Mouse (Mus musculus): ENCODE measurements around the gene Susd3. TPM values are rescaled to one million over a fixed set of nuclear protein-coding genes. Genes with fewer than 3 reads are reported as not detected.

Susd3 gene
- polyA plus RNA-seq, 1 experiment from 2014 or later: 0.84 TPM

- no peak for ATAC-seq (ENCODE audit: low FRiP score)
Observed at GRCm38 (mm10) chr13:49218651-49219050, 29.9 kb downstream of the Susd3 start.

GRCm38 (mm10) chr13:49216808-49217561 lies 31.5 kb downstream of the Susd3 start:
- no peaks in the 10 kb centered on the region for H3K9me3 ChIP-seq
- no peaks in the 10 kb centered on the region for H3K36me3 ChIP-seq (replicated peaks)
- peak overlapping the region; percentile 93; the same call in 1 of the 2 replicates for H3K4me2 ChIP-seq
- H3K27me3 ChIP-seq: peaks cover 39% of the 10 kb centered on the region
- H3K4me3 ChIP-seq (replicated peaks): no peak overlapping the region
- no peak for ATAC-seq (ENCODE audit: low FRiP score)
- 49% methylated on average over 9 of the region's 9 CpGs for WGBS
- no peak overlapping the region for H3K27ac ChIP-seq
- peaks cover 41% of the 10 kb centered on the region for H3K4me1 ChIP-seq
- H3K9ac ChIP-seq: no peak overlapping the region

More at GRCm38 (mm10) chr13:49218651-49219050, 29.9 kb downstream of the Susd3 start:
- no peaks in the 10 kb centered on the region for H3K9me3 ChIP-seq
- no peak overlapping the region for H3K9ac ChIP-seq
- peaks cover 30% of the 10 kb centered on the region for H3K27me3 ChIP-seq
- peaks cover 31% of the 10 kb centered on the region for H3K4me1 ChIP-seq
- H3K4me2 ChIP-seq: no peak overlapping the region
- H3K36me3 ChIP-seq (replicated peaks): no peaks in the 10 kb centered on the region
- H3K27ac ChIP-seq: no peak overlapping the region
- H3K4me3 ChIP-seq (replicated peaks): no peak overlapping the region
- WGBS: 17% methylated on average over 3 of the region's 3 CpGs

- peaks cover 49% of the 10 kb centered on the region for H3K4me1 ChIP-seq
- H3K36me3 ChIP-seq (replicated peaks): no peaks in the 10 kb centered on the region
- peaks cover 39% of the 10 kb centered on the region for H3K27me3 ChIP-seq
- H3K9ac ChIP-seq: 0 out of 2 replicates have a peak overlapping the region, but pooled peaks have one; percentile 74
- no peak; the same call in 1 of the 2 replicates for ATAC-seq (ENCODE audit: low FRiP score)
- H3K4me3 ChIP-seq (replicated peaks): peak overlapping the region; percentile 73
- H3K9me3 ChIP-seq: no peaks in the 10 kb centered on the region
- H3K27ac ChIP-seq: no peak overlapping the region
- 2% methylated on average over 17 of the region's 17 CpGs for WGBS
- peak overlapping the region; percentile 93 for H3K4me2 ChIP-seq
Observed at GRCm38 (mm10) chr13:49216220-49216552, 32.3 kb downstream of the Susd3 start.

- WGBS: under 1% methylated on average over 59 of the region's 78 CpGs
- peak within 1 kb of the TSS; percentile 93 for H3K4me2 ChIP-seq
- peak; percentile 90 for ATAC-seq (ENCODE audit: low FRiP score)
- peaks cover 51% of the 10 kb centered on the region for H3K4me1 ChIP-seq
- H3K27ac ChIP-seq: no peak within 1 kb of the TSS
- H3K4me3 ChIP-seq (replicated peaks): peak within 1 kb of the TSS; percentile 73
- peak within 1 kb of the TSS; percentile 74 for H3K9ac ChIP-seq
- H3K9me3 ChIP-seq: no peaks in the 10 kb centered on the region
- no peaks in the 10 kb centered on the region for H3K36me3 ChIP-seq (replicated peaks)
- peaks cover 39% of the 10 kb centered on the region for H3K27me3 ChIP-seq
Observed at GRCm38 (mm10) chr13:49215504-49216219, 32.8 kb downstream of the Susd3 start, which contains the start of gene Card19. Card19 (minus strand) TSS chr13:49216037.

- no peaks in the 10 kb centered on the region for H3K9me3 ChIP-seq
- peak overlapping the region; percentile 74 for H3K9ac ChIP-seq
- WGBS: 13% methylated on average over 5 of the region's 5 CpGs
- peaks cover 51% of the 10 kb centered on the region for H3K4me1 ChIP-seq
- no peak for ATAC-seq (ENCODE audit: low FRiP score)
- no peaks in the 10 kb centered on the region for H3K36me3 ChIP-seq (replicated peaks)
- peaks cover 39% of the 10 kb centered on the region for H3K27me3 ChIP-seq
- H3K4me2 ChIP-seq: peak overlapping the region; percentile 93
- H3K27ac ChIP-seq: no peak overlapping the region
- H3K4me3 ChIP-seq (replicated peaks): peak overlapping the region; percentile 73
Observed at GRCm38 (mm10) chr13:49215128-49215503, 33.4 kb downstream of the Susd3 start.

- Histone ChIP-seq H3K4me3 (replicated peaks) (no peak overlapping the region), H3K4me2 (no peak overlapping the region; the same call in 1 of the 2 replicates), H3K27me3 (peaks cover 39% of the 10 kb centered on the region), H3K27ac (no peak overlapping the region), H3K36me3 (replicated peaks) (no peaks in the 10 kb centered on the region), H3K4me1 (peaks cover 51% of the 10 kb centered on the region), H3K9me3 (no peaks in the 10 kb centered on the region), H3K9ac (no peak overlapping the region)
- no peak for ATAC-seq (ENCODE audit: low FRiP score)
- WGBS: 77% methylated on average over 3 of the region's 3 CpGs
Observed at GRCm38 (mm10) chr13:49214454-49214853, 34.1 kb downstream of the Susd3 start.

- Histone ChIP-seq H3K9me3 (no peaks in the 10 kb centered on the region), H3K27ac (no peak overlapping the region), H3K4me2 (no peak overlapping the region), H3K4me1 (peaks cover 49% of the 10 kb centered on the region), H3K4me3 (replicated peaks) (no peak overlapping the region), H3K9ac (peak overlapping the region; percentile 5; the same call in 1 of the 2 replicates), H3K27me3 (peaks cover 39% of the 10 kb centered on the region), H3K36me3 (replicated peaks) (no peaks in the 10 kb centered on the region)
- WGBS: 72% methylated on average over 4 of the region's 4 CpGs
- ATAC-seq (ENCODE audit: low FRiP score): no peak
Observed at GRCm38 (mm10) chr13:49213531-49213932, 35.0 kb downstream of the Susd3 start.

GRCm38 (mm10) chr13:49212711-49213500 lies 35.6 kb downstream of the Susd3 start:
- Histone ChIP-seq H3K4me3 (replicated peaks) (no peak overlapping the region), H3K9ac (no peak overlapping the region), H3K27ac (no peak overlapping the region), H3K36me3 (replicated peaks) (no peaks in the 10 kb centered on the region), H3K4me2 (no peak overlapping the region), H3K9me3 (no peaks in the 10 kb centered on the region), H3K4me1 (peaks cover 49% of the 10 kb centered on the region), H3K27me3 (peaks cover 39% of the 10 kb centered on the region)
- ATAC-seq (ENCODE audit: low FRiP score): no peak
- WGBS: 91% methylated on average over 4 of the region's 4 CpGs

GRCm38 (mm10) chr13:49209306-49209705 lies 39.2 kb downstream of the Susd3 start:
- H3K4me1 ChIP-seq: peaks cover 32% of the 10 kb centered on the region
- no peak for ATAC-seq (ENCODE audit: low FRiP score)
- H3K4me3 ChIP-seq (replicated peaks): no peak overlapping the region
- H3K36me3 ChIP-seq (replicated peaks): no peaks in the 10 kb centered on the region
- H3K9me3 ChIP-seq: no peaks in the 10 kb centered on the region
- H3K27me3 ChIP-seq: peaks cover 13% of the 10 kb centered on the region
- H3K9ac ChIP-seq: no peak overlapping the region
- WGBS: 73% methylated on average over 7 of the region's 7 CpGs
- H3K27ac ChIP-seq: no peak overlapping the region
- no peak overlapping the region for H3K4me2 ChIP-seq

GRCm38 (mm10) chr13:49206341-49206740 lies 42.2 kb downstream of the Susd3 start:
- Histone ChIP-seq H3K9ac (no peak overlapping the region), H3K9me3 (no peaks in the 10 kb centered on the region), H3K4me3 (replicated peaks) (no peak overlapping the region), H3K27ac (no peak overlapping the region), H3K36me3 (replicated peaks) (no peaks in the 10 kb centered on the region), H3K27me3 (no peaks in the 10 kb centered on the region; the same call in 1 of the 2 replicates), H3K4me1 (peaks cover 12% of the 10 kb centered on the region), H3K4me2 (no peak overlapping the region)
- ATAC-seq (ENCODE audit: low FRiP score): no peak
- 87% methylated on average over 2 of the region's 2 CpGs for WGBS

GRCm38 (mm10) chr13:49205381-49205998 lies 43.0 kb downstream of the Susd3 start:
- Histone ChIP-seq H3K4me2 (no peak overlapping the region), H3K27me3 (no peaks in the 10 kb centered on the region; the same call in 1 of the 2 replicates), H3K4me3 (replicated peaks) (no peak overlapping the region), H3K4me1 (peaks cover 8% of the 10 kb centered on the region), H3K9me3 (no peaks in the 10 kb centered on the region), H3K27ac (0 out of 2 replicates have a peak overlapping the region, but pooled peaks have one; percentile 5), H3K9ac (no peak overlapping the region), H3K36me3 (replicated peaks) (no peaks in the 10 kb centered on the region)
- WGBS: 45% methylated on average over 13 of the region's 13 CpGs
- ATAC-seq (ENCODE audit: low FRiP score): peak; percentile 68

All from forebrain, embryonic 12.5 days (tissue).